Mouse (Mus musculus) left cerebral cortex, adult 9 months (tissue): ENCODE results near the gene Lipo2.
A peak's percentile ranks its signal among the peaks of the same experiment; 100 is the strongest.
"Not testable (repeated sequence)": the region's sequence is repeated elsewhere in the genome, so short reads cannot be mapped to it uniquely, and the experiment has no call there.

Experiments used
- DNase-seq, 2 experiments: peaks; one replicate each; pipeline ENCODE4 v3.0.0; 2022; ENCODE audit warnings: low spot score in 2 of 2

The Lipo2 gene

GRCm38 (mm10) chr19:33751259-33751658 is at the start of gene Lipo2:
Gene Lipo2, minus strand, starts transcription at chr19:33751359.
- not testable (repeated sequence) for DNase-seq

GRCm38 (mm10) chr19:33787359-33787758 is 36.2 kb upstream of the Lipo2 start, which contains the start of gene Lipo1:
Gene Lipo1, minus strand, starts transcription at chr19:33787459.
- not testable (repeated sequence) for DNase-seq

- peak; percentile 1 to 15 for DNase-seq
Measured at GRCm38 (mm10) chr19:33786576-33787277, 35.6 kb upstream of the Lipo2 start.

GRCm38 (mm10) chr19:33761287-33762086 is 10.3 kb upstream of the Lipo2 start, which contains the start of gene Lipo3:
Gene Lipo3, minus strand, starts transcription at chr19:33761951.
- peak in 1 of 2 experiments; percentile 2 for DNase-seq
